Mouse (Mus musculus): ENCODE results near the gene Troap.

Gene Troap

DNA sequence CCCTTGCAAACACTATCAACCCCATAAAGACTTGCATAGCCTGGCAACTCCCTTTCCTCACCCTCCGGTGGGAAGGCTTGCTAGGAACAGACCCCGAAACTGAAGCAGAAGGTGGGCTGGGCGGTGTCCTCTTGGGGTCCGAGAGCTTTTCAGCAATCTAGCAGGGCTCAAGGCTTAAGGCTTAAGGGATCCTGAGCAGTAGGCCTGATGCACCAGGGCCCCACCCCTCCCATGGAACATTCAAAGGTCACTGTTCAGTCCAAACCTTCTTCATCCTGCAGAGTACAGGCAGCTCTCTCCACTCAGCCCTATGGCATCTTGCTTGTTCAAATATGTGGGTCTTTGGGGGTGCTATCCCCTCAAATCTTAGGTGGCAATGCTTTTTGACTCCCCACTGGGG is 11.6 kb downstream of the Troap start:
- DNase-seq (ENCODE audit: low spot score), result no peak

DNA sequence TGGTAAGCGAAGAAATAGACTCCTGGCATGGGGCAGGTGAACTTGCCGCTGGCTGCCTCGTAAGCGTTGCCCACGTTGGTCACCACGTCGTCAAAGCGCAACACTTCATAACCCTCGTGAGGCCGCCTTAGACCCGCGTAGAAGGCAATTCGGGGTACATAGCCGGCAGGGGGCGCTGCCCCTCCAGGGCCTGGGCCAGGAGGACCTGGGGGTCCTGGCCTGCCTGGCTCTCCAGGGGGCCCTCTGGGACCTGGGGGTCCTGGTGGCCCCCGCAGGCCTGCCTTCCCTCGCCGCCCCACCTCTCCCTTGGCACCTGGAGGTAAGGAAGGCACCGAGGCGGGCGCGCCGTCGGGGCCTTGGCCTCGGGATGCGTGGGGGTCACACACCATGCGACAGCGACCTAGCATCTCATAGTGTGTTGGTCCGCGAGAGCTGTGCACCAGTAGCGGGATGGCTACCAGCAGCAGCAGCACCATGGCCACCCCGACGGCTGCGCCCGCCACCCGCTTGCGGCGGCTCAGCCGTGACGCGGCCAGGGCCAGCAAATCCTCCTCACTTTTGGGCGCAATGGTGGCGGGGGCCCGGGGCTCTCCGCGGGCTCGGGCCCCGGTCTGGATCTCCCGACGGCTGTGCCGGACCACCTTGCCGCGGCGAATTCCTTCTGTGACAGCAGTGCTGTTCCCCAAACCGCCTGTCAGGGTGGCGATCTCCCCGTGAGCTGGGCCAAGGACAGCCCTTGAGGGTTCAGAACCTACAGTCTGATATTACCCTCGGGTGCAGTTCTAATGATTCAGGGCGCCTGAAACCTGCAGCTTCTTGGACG is 13.1 kb downstream of the Troap start, which contains the start of gene C1ql4:
Gene C1ql4 (minus strand): TSS at position 565 of the 823 bp plus-strand sequence.
- DNase-seq (ENCODE audit: low spot score), result no peak

DNA sequence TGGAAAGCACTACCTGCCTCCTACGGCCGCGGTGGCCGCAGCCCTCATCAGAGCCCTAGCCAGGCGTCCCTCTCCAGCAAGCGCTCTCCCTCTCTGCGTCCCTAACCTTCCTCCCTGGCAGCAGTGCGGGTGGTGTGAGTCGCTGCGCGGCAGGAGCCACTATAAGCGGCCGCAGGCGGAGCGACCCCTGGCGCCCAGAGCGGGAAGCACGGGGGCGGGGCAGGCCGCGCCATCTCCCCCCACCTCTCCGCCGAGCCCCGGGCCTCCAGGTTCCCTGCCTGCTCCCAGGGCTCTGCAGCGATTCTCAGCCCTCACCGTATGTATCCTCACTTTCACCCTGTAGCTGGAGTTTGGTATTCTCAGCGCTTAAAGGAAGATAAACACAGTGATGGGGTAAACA is 13.9 kb downstream of the Troap start:
- no peak for DNase-seq (ENCODE audit: low spot score)

DNA sequence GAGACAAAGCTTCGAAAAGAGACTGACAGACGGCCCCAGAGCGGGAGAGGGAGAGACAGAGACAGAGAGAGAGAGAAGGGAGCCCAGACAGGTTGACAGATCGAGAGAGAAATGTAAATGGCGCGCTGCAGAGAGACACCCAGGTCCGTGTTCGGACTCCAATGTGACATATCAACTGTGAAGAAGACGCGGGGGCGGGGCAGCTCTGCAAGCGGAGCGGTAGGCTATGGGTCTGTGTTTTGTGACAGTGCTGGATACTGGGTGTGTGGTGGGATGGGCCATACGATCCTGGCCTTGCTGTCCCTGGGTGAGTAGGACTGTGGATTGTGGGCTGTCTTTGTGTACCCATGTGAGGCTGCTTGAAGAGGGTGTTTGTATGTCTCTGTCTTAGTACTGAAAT is 14.7 kb downstream of the Troap start:
- no peak for DNase-seq (ENCODE audit: low spot score)

DNA sequence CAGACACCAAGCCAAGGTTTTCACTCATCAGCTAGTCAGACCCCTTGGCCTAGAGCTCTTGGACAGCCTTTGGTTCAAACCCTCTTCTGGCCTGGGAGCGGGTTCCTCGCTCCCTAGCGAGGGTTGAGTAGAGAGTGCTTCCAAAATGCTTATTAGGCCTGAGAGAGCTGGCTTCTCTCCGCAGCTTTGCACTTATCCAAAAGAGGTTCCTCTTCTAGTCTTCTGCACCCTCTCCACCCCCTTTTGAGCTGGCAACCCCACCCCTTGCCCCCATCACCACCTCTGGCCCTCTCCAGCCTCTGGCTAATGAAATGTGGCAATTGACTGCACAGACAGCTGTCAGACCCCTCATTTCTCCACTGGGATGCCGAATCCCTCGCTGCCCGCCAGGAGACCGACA is 18.5 kb downstream of the Troap start, which contains the start of gene Dnajc22:
Gene Dnajc22 (plus strand): TSS at position 301 of the 400 bp plus-strand sequence.
- no peak for DNase-seq (ENCODE audit: low spot score)

DNA sequence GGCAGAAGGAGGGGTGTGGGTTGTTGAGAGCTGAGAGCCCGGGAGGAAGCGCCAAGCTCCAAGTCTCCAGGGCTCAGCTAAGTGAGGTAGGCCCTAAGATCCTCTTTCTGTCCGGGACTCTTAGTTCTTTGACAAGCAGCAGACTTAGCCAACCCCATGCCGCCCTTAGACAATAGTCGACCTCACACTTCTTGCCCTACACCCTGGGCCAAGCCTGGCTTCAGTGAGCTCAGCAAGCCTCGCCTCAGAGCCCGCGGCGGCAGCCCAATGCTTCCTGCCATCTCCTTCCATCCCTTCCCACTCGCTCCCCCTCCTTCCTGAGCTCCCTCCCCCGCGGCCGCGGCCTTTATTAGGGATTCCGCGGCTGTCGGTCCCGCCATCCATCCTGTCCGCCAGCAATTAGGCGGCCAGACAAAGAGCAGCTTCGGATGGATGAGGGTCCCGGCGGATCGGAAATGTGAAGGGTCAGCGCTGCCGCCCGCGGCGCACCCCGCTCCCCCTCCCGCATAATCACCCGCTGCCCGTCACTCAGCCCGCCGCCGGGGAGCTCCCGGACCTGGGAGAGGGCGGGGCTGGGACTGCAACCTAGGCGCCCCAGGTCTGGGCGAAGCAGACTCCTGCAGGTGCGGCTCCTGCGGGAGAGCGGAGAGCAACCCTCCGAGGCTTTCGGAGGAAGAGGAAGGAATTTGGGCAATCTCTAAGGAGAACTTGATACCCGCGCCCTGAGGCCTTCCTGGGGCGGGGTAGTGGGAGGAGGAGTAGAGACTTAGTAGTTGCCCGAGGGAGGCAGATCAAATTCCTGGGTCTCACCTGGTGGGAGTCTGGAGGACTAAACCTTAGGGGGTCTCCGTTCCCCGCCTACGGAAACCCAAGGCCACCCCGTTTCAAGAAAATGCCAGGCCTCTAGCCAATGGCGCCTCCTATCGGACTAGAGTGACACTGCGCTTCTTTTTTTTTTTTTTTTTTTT is 19.2 kb downstream of the Troap start:
- no peak for DNase-seq (ENCODE audit: low spot score)

DNA sequence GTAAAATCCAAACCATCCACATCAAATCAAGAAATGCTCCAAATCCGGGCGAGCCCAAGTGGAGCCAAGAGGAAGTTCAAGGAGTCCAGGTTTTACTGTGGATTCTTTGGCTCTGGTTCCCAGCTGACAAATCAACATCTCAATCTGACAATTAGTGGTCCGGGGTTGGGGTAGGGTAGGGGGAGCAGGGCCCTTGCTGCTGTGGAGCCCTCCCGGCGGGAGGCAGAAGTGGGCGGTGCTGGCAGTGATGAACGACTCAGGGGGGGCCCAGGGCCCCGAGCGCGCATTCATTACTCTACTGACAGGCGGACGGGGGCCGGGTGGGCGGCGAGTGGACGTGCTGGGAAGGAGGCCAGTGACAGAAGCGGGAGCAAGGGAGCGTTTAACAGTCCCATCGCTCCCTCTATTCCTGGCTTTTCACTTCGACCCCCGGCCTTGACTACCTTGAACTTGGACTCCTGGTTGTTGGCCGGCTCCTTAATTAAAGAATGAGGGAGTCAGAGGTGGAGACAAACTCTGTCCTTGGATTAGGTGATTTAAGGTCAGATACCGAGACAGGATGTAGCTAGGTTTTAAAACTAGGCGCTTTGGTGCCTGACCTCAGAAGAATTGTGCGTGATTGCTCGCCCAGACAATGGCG is 20.4 kb downstream of the Troap start:
- DNase-seq (ENCODE audit: low spot score), result no peak

DNA sequence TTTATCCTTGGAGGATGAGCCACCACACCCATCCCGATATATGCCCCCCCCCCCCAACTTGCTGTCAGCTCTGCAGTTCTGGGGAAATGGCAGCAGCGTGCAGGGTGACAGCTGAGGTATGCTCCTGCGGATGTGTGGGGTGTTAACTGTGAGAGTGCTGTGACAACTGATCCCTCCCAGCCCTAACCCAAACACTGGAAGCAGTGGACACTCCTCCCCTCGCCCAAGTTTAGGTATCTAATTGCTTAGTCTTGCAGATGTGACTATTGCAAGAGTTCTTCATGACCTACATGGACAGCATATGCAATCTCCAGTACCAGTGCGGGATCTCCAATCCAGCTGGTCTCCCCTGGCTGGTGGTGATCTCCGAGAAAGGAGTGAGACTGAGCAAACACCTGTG is 21.0 kb downstream of the Troap start:
- DNase-seq (ENCODE audit: low spot score), result no peak

DNA sequence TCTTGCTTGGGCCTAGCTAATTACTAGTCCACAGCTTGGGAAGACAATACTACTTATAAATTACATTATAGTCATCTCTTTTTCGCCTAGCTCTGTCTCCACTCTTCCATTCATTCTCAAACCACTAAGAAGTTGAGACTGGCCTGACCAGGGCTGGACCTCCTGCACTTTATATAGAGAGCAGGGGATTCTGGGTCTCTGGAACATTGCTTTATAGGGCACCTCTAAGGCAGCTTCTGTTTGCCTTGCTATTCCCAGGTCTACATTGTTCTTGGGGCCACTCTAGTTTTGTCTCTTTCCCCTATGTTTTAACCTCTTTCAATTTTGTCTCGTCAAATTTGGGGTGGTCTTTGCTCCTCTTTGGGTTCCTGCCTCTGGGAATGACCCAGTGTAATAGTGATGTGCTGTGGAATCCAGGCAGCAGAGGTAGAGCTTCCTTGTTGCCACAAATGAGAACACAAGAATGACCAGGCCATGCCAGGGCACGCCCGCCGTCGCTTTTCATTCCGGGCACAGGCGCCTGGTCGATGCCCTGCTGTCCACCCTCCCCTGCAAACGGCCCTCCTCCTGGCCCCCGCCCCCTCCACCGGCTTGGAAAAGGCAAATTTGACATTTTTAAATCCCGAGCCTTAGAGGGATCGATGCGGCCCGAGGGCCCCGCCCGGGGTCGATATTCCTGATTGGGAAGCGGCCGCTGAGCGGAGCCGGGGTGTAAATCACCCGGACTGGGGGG is 21.9 kb downstream of the Troap start:
- DNase-seq (ENCODE audit: low spot score), result no peak

DNA sequence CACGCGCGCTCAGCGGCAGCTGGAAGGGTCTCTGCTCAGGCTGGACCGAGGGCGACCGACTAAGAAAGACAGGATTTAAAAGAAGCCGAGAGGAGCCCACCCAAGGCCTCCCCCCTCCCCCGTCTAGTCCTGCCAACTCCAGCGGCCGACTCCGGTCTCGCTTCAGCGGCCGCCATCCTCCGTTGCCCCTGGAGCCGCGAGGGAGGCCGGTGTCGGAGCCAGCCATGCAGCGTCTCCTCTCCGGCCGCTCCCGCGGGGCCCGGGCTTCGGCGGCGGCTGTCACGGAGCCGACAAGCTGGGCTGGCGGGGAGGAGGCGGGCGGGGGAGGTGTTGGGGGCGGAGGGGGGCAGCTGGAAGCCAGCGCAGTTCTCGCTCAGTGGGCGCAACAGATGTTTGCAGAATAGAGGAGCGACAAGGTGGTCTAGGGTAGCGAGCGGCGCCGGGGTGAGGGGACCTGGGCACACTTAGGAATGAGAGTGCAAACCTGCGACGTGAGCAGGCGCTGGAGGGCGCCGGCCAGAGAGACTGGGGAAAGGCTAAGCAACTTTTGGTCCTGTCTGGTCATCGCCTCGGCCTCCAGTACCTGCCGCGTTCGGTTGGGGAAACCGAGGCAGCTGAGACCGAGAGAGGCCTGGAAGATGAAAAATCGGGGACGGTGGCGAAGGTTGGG is 22.6 kb downstream of the Troap start:
- DNase-seq (ENCODE audit: low spot score), result no peak

DNA sequence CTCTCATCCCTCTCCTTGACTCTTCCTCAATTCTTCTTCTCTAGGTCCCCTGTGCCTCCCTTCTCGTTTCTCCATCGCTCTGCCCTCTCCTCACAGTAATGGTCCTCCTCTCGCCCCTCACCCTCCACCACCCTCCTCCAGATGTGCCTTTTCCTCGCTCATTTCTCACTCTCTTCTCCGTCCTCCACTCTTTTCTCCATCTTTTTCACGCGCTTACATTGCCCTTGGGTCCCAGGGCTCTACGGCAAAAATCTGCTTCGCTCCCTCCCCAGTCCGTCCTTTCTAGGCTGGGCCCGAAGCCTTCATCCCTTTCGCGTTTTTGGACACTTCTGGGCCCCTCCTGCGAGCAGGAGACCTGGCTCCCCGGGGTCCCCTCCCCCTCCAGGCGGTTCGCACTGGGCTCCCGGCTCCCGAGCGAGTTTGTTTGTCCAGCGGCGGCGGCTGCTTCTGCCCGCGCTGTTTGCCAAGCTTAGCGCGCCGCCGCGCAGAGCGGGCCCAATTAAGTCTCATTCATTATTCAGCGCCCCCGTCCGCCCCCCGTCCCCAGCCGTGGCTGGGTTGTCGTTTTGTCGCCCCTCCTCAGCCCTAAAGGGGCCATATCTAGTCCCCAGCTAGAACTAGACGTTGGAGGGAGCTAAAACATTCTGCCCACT is 23.6 kb downstream of the Troap start:
- no peak for DNase-seq (ENCODE audit: low spot score)

DNA sequence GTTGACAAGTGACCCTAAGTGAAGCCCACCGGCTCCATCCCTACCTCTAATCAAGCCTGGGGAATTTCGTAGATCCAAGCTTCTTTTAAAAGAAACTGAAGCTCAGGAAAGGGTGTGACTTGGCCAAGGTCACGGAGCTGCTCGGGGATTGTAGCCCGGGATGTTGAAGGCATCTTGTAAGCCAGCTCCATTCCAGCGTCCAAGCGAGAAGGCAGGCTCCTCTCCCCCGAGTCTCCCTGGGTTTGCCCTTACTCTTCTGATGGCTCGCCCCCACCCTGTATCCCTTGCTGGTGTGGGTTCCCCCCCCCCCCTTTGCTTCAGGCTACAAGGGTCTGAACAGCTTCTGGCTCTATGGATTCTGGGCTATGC is 24.1 kb downstream of the Troap start:
- no peak for DNase-seq (ENCODE audit: low spot score)

DNA sequence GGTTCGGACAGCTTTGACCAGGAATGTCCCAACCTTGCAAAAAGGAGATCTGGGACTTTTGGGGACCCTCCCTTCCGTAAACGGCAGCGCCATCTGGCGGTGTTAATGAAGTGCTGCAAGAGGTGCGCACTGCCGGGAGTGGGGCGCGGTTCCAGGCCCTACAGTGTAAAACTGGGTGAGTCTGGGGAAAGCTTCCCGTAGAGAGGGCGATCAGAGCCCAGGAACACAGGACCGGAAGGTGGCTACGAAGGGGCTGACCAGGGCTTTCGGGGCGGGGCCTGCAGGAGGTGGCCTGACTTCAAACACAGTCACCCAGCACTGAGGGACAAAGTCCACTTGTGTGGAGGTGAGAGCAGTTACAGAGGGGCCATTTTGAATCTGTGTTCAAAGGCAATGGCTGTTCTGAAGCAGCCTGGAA is 24.8 kb downstream of the Troap start:
- peak; percentile 45 for DNase-seq (ENCODE audit: low spot score)

DNA sequence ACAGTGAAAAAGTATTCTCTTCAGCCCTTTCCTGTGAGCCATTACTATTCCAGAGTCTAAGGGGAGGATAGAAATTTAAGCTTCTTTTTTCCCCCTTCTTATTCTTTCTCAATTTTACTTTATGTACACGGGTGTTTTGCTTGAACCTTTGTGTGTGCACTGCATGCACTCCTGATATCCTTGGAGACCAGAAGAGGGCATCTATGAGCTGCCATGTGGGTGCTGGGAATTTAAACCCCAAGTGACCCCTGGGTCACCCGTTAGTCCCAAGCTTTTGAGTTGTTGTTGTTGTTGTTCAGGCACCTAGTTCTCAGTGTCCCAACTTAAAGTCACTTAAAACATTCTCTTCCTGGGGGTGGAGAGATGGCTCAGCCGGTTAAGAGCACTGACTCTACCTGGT is 25.6 kb downstream of the Troap start:
- no peak for DNase-seq (ENCODE audit: low spot score)

DNA sequence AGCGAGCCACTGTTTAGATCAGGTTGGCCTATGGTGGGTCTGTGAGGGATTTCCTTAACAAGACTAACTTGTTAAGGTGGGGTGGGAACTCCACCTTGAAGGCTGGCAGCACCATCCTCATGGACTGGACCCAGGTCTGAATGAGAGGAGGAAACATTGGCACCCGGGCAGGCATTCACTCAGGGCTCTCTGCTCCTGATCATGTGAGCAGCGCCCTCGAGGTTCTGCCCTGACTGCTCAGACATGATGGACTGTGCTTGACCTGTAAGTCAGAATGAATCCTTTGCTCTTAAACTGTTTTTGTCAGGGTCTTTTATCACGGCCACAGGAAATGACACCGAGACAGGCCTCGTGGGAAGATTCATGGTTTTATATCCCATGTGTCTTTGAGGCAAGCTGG is 30.9 kb downstream of the Troap start:
- no peak for DNase-seq (ENCODE audit: low spot score)

DNA sequence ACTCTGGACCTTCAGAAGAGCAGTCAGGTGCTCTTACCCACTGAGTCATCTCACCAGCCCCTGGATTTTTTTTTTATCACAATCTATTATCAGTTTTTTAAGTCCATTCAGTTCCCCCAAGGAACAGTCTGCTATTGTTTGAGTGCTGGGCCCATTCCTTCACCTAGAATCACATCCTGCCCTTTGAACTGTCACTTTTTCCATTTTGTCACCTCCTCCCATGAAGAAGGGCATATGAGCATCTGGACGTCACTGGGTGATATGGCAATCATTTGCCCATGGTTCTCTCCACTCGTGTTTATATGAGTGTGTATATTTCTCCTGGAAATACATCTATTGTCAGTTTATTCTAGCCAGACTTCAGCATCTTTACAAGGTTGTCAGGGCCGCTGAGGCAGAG is 33.5 kb downstream of the Troap start:
- no peak for DNase-seq (ENCODE audit: low spot score)

DNA sequence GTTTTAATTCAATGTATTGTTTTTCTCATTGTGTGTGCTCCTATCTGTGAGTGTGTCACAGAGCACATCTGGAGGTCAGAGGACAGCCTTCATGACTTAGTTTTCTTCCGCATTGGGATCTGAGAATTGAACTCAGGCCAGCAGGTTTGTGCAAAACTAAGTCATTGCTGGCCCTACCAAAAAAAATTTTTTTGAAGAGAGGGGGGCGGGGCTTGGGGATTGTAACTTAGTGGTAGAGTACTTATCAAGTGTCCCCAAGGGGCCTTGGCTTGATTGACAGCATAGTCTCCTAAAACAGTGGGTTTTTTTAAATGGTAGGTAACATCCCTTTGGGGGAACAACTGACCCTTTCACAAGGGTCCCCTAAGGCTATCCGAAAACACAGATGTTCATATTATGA is 36.8 kb downstream of the Troap start:
- peak; percentile 26 for DNase-seq (ENCODE audit: low spot score)

DNA sequence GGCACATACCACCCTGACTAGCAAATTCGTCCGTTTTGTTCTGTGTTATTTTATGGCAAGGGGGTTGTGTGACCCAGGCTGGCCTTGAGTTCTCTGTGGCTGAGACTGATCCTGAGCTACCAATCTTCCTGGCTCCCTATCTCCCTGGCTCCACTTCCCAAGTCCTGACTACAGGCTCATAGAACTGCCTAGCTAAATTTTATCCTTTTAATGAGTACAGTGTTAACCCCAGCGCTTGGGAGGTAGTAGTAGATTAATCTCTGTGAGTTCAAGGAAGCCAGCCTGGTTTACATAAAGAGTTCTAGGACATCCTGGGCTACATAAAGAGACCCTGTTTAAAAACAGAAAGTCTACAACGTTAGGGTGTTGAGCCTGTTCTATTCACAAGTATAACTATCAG is 37.4 kb downstream of the Troap start:
- DNase-seq (ENCODE audit: low spot score), result no peak

DNA sequence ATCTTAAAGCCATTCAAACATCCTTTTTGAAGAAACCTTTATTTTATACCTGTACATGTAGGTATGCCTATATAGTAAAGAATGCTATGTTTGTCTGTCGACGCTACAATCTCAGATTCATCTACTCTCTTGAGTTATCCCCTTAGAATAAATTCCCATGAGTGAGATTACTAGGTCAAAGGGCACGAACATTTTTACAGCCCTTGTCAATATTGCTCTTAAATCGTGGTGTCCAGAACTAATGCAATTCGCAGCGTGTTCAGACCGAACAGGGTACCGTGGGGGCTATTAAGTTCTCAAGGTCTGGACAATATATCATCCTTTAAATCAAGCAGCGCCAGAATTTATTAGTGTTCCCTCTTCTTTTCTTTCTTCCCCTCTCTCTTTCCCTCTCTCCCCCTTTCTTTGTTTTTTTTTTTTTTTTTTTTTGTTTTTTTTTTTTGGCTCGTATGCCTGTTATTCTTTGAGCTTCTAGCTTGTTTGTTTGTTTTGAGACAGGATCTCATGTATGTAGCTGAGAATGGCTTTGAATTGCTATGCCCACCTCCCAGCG is 38.5 kb downstream of the Troap start:
- DNase-seq (ENCODE audit: low spot score), result no peak

DNA sequence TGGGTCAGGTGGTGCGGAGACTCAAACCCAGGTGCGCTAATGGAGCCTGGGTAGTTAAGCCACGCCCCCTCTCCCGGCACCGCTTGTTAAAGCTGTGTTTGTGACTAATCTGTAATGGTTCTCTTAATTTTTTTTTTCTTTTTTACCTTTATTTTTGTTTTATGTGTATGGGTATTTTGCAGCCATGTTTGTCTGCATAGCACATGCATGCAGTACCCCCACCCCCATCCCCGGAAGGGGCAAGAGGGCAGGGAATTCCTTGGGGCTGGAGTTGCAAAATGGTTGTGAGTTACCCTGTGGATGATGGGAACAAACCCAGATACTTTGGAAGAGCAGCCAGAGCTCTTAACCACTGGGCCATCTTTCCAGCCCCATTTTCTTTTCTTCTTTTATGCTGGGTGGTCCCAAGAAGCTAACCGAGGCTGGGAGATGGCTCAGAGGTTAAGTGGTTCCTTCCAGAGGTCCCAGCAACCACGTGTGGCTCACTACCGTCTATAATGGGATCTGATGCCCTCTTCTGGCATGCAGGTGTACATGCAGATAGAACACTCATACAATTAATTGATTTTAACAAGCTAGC is 39.1 kb downstream of the Troap start:
- DNase-seq (ENCODE audit: low spot score), result no peak

Measured in adipocyte (in vitro differentiated cells).